Mouse (Mus musculus) gastrocnemius, postnatal 36 days (tissue): ENCODE data around the gene Myo1c. TPM values are rescaled to one million over a fixed set of nuclear protein-coding genes. Genes with fewer than 3 reads are reported as not detected.
"Not testable (repeated sequence)": the region's sequence is repeated elsewhere in the genome, so short reads cannot be mapped to it uniquely, and the experiment has no call there.

Experiments
- DNase-seq, 2 experiments: peaks; one replicate each; pipeline ENCODE4 v3.0.0; 2022
- intact Hi-C: fragments of 180-260 bp; cut with DNase I; formaldehyde crosslinking; loops from one replicate; pipeline ENCODE4 v1.15.1; 2025
- total RNA-seq, 2 experiments: library from RNA; stranded (reverse); gene quantifications; 2 replicates each; pipeline ENCODE4 v1.2.3; 2021

Myo1c gene
- total RNA-seq, 2 experiments from 2014 or later: 37.4 to 41.5 TPM

DNA sequence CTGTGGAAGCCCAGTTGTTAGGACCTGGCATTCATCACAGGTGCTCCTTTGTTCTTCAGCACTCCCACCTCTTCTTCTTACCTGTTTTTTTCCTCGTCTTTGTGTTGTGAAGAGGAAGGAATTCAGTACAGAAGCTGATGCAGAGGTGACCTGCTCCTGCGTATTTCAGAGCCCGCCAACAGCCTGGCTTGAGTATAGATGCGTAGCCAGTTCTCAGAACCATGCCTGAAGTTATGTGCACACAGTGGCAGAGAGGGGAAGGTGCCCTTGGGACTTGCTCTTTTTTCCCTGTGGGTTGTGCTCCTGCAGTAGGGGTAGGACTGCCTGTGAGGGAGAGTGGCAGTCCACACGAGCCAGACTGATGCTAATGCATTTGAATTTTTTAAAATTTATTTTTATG, 43.3 kb downstream of the Myo1c start:
- intact Hi-C loops: no loop called here
- no peak for DNase-seq

DNA sequence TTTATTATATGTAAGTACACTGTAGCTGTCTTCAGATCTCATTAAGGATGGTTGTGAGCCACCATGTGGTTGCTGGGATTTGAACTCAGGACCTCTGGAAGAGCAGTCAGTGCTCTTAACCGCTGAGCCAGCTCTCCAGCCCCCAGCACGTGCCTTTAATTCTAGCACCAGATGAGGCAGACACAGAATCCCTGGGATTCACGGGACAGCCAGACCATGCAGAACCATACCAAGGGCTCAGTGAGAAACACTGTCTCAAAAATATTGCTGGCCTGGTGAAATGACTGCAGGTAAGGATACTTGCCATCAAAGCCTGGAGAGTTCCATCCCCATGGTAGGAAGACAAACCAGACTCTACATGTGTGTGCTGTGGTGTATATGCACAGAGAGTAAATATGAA, 47.2 kb downstream of the Myo1c start:
- intact Hi-C loops, DNase-seq: not testable (repeated sequence)

DNA sequence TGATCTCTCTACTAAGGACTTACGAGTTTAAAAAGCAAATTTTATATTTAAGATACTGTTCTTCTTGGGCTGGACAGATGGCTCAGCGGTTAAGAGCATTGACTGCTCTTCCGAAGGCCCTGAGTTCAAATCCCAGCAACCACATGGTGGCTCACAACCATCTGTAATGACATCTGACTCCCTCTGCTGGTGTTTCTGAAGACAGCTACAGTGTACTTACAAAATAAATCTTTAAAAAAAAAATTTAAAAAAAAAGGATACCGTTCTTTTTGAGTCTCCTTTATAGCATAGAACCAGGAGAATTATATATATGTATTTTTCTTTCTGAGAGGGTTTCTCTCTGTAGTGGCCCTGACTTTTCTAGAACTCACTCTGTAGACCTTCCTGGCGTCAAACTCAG, 50.3 kb downstream of the Myo1c start:
- intact Hi-C loops: loop anchor here (10.0 kb wide), 1 partner anchor 204 kb away; no protein-coding TSS in a partner anchor
- no peak for DNase-seq

DNA sequence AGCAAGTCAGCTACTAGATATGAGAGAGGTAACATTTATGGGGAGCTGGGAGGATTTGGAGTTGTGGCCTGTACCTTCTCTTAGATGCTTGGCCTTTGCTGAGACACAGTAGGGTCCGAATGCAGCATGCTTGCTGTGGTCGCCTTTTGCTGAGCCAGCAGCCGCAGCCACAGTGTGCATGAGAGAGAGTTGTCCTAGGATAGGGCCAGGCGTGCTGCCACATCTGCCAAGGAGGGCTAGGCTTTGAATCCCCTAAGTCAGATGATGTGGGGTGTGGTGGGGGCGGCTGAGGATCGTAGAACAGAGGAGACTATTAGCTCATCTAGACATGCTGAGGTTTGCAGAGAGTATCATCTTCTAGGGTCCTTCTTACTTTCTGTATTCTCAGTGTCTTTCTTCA, 52.5 kb downstream of the Myo1c start:
- DNase-seq: no peak
- intact Hi-C loops: loop anchor here (10.0 kb wide), 1 partner anchor 202 kb away; no protein-coding TSS in a partner anchor

DNA sequence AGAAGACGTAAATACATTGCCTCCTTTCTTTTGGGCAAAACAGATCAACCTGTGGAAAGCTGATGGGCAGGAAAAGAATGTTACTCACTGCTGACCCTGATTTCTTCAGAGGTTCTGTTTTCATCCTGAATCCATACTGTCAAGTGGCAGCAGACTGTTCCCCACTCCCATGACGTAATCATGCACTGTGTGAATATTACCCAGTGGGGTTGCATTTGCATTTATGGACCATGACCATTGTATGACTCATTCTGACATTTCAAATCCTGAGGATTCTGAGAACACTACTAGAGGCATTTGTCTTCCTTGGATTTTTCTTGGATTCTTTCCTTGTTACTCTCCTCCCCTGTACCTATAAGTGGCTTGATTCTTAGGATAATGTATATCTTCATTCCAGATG, 53.4 kb downstream of the Myo1c start:
- intact Hi-C loops: loop anchor here (10.0 kb wide), 1 partner anchor 201 kb away; no protein-coding TSS in a partner anchor
- DNase-seq: no peak

DNA sequence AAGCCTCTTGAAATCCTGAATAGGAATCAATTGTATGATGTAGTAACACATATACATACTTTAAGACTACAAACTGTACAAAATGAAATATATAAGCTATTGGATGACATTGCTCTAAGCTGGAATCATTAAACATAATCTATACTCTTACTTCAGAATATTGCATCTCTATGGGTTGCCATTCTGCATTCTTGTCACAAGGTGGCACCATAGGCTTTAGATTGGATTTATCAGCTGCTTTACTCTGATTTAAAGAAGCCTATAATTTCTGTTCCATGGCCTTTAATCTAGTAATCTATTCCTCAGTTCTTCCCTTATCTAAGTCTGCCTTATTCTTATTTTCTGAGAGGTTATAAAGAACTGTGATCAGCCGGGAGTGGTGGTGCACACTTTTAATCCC, 63.6 kb downstream of the Myo1c start:
- intact Hi-C loops: no loop called here

DNA sequence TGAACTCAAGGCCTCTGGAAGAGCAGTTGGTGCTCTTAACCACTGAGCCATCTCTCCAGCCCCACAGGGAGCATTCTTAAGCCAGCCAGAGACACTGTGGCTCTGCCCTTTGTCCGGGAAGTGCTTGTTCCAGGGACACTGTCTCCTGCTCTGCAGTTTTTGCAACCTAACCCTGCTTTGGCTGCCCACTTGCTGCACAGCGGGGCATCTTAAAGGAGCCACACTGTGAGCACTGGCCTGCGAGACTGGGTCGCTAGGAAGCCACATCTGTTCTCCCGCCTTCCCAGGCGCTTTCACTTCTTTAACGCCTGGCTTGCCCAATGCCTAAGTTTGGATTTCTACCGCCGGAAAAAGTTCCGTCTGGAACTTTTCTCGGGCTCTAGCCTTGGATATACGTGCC, 65.3 kb downstream of the Myo1c start:
- DNase-seq: no peak
- intact Hi-C loops: no loop called here

More for the DNA sequence above, 63.6 kb downstream of the Myo1c start:
- DNase-seq: no peak

DNA sequence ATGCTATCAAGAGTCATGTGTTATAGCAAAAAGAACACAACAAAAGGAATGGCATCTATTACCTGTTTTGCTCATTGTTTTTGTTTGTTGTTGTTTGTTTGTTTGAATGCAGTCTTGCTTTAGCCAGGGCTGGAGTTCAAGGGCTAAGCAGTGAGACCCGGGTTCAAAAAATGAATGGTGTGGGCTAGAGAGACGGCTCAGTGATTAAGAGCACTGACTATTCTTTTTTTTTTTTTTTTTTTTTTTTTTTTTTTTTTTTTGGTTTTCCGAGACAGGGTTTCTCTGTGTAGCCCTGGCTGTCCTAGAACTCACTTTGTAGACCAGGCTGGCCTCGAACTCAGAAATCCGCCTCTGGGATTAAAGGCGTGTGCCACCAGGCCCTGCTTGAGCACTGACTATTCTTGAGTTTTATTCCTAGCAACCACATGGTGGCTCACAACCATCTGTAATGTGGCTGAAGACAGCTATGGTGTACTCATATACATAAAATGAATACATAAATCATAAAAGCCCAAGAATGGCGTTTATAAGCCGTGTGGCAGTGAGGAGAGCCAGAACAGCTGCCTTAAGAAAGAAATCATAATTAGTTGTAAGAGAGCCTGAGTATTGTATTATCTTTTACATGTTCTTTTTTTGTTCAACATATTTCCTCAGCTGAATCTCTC, 66.5 kb downstream of the Myo1c start:
- intact Hi-C loops: no loop called here
- DNase-seq: no peak

DNA sequence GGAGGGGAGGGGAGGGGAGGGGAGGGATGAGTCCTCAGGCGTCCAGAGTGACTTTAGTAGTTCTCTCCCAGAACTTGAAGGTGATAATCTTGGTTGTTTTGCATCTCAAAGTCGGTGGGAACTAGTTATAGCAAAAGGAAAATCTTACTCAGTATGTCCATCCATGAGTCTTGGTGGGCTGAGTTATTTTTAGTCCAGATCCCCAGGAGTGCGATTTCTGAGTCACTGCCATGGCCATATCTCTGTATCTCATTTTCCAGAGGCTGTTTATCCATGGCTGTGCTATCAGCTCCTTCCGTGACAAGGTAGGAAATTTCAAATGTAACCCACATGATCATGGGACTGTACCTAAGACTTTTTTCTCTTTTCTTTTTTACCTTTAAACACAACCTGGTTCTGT, 72.0 kb downstream of the Myo1c start:
- DNase-seq: no peak
- intact Hi-C loops: no loop called here

Other genes with a start within 250 kb of the Myo1c start
- gene Serpinf1, start 227.8 kb upstream of the Myo1c start, total RNA-seq: 10 to 100 TPM; 83.2 to 88.9 TPM
- gene Serpinf2, start 210.9 kb upstream of the Myo1c start, total RNA-seq: not detected
- 1 to 10 TPM; 4.1 to 5.4 TPM for gene Wdr81, start 195.8 kb upstream of the Myo1c start, total RNA-seq
- 1 to 10 TPM; 3.4 to 3.6 TPM for gene Tlcd2, start 188.8 kb upstream of the Myo1c start, total RNA-seq
- 10 to 100 TPM; 56.1 to 64.1 TPM for gene Prpf8, start 163.7 kb upstream of the Myo1c start, total RNA-seq
- gene Rilp, start 140.4 kb upstream of the Myo1c start, total RNA-seq: 10 to 100 TPM; 39.1 to 40.1 TPM
- 1 to 10 TPM; 2.8 to 3.1 TPM for gene Scarf1, start 137.0 kb upstream of the Myo1c start, total RNA-seq
- gene Slc43a2, start 118.8 kb upstream of the Myo1c start, total RNA-seq: 10 to 100 TPM; 17.6 to 26.9 TPM
- 100 to 1,000 TPM; 186 to 223 TPM for gene Pitpna, start 62.4 kb upstream of the Myo1c start, total RNA-seq
- 10 to 100 TPM; 20.4 to 24.0 TPM for gene Inpp5k, start 19.5 kb upstream of the Myo1c start, total RNA-seq
- 10 to 100 TPM; 38.5 to 44.0 TPM for gene Crk, start 28.8 kb downstream of the Myo1c start, total RNA-seq
- 100 to 1,000 TPM; 524 to 527 TPM for gene Ywhae, start 82.4 kb downstream of the Myo1c start, total RNA-seq
- gene Doc2b, start 145.5 kb downstream of the Myo1c start, total RNA-seq: 1 to 10 TPM in 1 of 2 experiments, under 1 TPM in 1; 0.84 to 1.1 TPM